Mouse (Mus musculus): Measurements from ENCODE around the gene Pcx. TPM values are rescaled to one million over a fixed set of nuclear protein-coding genes. Genes with fewer than 3 reads are reported as not detected.

The Pcx gene
- polyA plus RNA-seq (2014; fragmentation: Illumina TruSeq; extraction: RNeasy Lipid Tissue Mini Kit (QIAGEN cat#74804); ENCODE audit: low read depth, low replicate concordance) = 0.50 TPM

DNA sequence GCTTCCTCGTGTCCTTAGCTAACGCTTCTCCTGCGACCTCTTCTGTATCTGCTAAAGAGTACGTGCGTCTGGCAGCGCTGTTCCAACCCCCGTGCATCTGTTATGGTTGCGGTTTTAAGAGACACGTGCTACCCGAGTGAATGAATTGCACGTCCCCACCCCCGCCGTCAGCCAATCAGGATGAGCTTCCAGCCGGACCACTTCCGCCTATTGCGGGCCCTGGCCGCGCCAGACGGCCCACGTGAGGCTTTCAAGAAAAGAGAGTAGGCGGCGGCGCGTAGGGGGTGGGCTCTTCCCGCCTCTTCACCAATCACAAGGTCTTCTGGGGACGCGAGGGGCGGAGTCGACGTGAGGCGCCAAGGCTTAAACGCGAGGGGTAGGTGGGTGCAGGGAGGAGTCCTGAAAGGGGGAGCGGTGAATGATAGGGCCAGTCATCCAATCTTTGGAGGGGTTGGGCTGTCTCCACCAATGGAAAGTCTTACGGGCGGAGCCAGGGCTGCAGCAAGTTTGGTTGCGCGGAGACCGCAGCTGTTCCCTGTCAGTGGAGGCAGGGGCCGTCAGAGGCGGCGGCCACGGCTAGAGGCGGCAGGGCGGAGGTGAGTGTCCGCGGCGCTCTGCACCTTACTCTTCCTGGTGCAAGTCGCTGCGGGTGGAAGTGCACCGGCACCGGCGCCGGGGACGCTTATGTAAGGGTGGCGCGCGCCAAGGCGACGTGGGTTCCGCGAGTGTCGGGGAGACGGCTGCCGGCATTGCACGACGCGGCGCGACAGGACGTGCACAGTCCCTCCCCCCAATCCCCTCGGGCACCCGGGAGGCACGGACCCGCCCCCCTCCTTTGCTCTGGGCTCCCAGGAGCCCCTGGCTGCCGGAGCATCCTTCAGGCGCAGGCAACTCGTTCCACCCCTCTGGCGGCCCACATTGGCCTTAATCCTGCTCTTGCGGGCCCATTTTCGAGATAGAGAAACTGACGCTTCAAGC is at the start of gene Pcx:
Pcx (plus strand) TSS at position 487 of the 978 bp plus-strand sequence.

DNA sequence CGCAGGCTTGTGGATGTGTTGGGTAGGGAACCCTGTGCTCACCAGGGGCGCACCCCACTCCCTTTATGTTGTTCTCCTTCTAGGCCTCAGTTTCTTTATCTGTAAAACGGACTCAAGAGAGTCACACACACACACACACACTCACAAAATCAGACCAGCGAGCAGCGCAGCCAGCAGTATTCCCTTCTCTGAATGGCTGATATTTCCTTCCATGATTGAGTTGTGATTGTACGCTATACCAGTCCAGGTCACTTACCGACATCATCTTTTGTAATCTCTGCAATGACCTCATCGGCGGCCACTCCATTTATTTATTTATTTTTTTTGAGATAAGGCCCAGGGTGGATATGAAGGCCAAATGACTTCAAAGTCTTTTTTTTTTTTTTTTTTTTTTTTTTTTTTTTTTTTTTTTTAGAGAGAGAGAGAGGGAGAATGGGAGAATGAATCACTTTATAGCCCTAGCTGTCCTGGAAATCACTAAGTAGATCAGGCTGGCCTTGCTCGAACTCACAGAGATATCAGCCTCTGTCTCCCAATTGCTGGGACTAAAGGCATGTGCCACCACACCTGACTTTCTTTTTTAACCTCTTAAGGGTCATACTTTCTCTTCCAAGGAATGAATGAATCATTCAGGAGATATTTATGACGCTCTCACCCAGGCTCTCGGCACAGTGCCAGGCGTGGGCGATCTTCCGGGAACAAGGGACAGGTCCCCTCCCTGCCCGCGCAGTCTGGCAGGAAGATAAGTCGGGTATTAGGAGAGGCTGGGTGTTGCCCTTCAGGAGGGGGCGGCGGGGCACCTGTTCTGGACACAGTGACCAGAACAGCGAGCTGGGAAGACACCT is 32.7 kb upstream of the Pcx start, which contains the start of gene Syt12:
Syt12 (minus strand) TSS at position 103 of the 845 bp plus-strand sequence.

DNA sequence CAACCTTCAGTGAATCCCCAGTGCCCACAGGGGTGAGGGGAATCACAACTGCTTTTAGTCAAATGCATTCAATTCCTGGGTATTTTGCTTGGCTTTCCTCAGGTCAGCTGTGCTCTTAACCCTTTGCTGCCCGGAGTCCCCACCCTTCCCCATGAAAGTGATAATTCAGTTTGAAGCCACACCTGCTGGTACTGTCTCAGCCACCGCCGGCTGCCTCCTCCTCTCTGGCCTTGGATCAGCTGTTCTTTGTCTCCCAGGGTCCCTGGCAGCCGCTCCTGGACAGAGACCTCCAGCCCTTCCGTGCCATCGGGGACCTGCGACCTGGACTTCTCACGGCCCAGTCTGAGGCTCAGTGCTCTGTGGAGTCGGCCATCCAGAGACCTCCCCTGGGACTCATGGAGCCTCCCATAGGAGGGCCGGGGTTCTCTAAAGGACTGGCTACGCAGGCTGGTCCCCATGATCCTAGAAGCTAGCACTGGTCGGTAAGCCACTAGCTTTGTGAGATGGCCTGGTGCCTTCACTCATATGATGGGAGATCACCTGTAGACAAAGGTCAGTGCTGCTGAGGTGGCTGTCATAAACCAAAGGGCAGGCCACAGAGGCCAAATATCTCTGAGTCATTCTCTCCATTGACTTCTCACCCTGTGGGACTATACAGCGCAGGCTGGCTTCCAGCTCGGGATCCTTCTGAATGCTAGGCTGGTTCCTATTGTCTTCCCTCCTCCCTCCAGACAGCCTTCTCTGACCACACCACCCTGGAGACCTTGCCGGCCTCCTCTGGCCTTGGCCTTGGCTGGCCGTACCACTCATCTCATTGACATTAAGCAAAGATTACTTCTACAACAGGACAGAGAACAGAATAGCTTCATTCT is 12.0 kb upstream of the Pcx start, which contains the start of gene 2010003K11Rik:
2010003K11Rik (minus strand) TSS at position 522 of the 872 bp plus-strand sequence.

DNA sequence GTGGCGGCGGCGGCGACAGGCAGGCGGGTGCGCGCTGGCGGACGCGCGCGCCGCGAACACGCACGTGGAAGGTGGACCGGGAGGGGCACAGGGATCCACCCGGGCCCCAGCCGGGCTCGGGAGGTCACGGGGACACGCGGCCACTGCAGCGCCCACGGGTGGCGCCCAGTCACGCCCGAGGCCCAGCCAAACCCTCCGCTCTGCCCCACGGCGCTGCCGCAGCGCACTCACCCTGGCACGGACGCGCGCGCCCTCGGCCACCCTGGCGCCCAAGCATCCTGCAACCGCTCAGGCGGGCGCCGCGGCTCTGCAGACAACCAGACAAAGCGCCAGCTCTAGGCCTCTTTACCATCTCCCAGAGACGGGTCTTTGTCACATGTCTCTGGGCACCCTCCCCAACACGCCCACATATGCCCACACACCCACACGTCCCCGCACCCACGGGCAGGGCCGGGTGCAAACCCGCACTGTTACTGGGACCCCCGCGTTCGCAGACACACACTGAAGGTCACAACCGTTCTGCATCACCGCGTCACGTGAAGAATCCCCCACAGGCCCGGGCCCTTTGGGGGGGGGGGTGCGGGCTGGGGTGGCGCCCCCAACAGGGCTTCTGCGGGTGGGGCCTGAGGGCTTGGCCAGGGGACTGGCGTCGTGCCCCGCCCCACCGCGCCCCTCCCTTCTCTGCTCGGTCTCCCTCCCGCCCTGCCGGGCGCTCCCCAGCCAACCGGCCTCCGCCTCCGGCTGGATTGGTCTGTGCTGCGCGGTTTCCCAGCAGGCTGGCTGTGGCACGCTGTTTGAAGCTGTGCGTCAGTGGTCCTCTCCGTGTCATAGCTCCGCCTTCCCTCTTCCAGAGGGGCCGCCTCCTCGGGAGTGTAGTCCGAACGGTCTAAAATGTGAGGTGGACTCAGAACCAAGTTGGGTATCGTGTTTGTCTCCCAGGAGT is 105.2 kb downstream of the Pcx start, which contains the start of gene Lrfn4:
Lrfn4 (minus strand) TSS at position 517 of the 943 bp plus-strand sequence.

DNA sequence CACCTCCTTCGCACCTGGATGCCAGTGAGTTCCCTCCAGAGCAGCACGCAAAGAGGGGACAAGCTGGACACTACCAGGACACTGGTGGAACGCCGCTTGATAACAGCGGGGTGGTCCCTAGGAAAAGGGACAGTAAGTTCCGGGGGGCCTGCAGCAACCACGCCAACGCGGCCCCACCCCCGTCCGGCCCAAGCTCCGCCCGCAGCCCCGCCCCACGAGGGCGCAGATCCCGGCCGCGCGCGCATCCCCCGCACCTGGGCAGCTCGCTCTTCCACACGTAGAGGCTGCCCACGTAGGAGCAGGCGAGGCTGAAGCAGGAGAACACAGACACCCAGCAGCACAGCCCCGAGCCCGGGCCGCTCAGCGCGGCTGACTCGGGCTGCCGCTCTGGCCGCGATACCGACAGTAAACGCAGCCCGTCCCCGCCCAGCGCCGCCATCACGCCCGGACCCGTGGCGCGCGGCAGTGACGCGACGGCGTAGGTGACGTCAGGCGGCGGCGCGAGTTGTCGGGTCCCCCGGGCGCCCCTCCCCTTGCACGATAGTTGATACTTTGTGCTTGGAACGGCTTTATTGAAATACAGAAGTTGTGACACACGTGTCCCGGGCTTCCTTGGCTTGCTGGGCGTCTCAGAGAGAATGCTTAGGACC is 115.0 kb downstream of the Pcx start, which contains the start of gene Rce1:
Rce1 (minus strand) TSS at position 463 of the 650 bp plus-strand sequence.

Other genes starting within 250 kb of the Pcx start
- 9.6 TPM for gene Ssh3, start 241.3 kb upstream of the Pcx start, polyA plus RNA-seq (2014; fragmentation: Illumina TruSeq; extraction: RNeasy Lipid Tissue Mini Kit (QIAGEN cat#74804); ENCODE audit: low read depth, low replicate concordance)
- gene Ankrd13d, start 227.3 kb upstream of the Pcx start, polyA plus RNA-seq (2014; fragmentation: Illumina TruSeq; extraction: RNeasy Lipid Tissue Mini Kit (QIAGEN cat#74804); ENCODE audit: low read depth, low replicate concordance) = not detected
- 17.6 TPM for gene Grk2, start 204.2 kb upstream of the Pcx start, polyA plus RNA-seq (2014; fragmentation: Illumina TruSeq; extraction: RNeasy Lipid Tissue Mini Kit (QIAGEN cat#74804); ENCODE audit: low read depth, low replicate concordance)
- 81.4 TPM for gene Kdm2a, start 112.2 kb upstream of the Pcx start, polyA plus RNA-seq (2014; fragmentation: Illumina TruSeq; extraction: RNeasy Lipid Tissue Mini Kit (QIAGEN cat#74804); ENCODE audit: low read depth, low replicate concordance)
- 0.91 TPM for gene Rhod, start 71.0 kb upstream of the Pcx start, polyA plus RNA-seq (2014; fragmentation: Illumina TruSeq; extraction: RNeasy Lipid Tissue Mini Kit (QIAGEN cat#74804); ENCODE audit: low read depth, low replicate concordance)
- not detected for gene Syt12, start 33.0 kb upstream of the Pcx start, polyA plus RNA-seq (2014; fragmentation: Illumina TruSeq; extraction: RNeasy Lipid Tissue Mini Kit (QIAGEN cat#74804); ENCODE audit: low read depth, low replicate concordance)
- gene 2010003K11Rik, start 11.9 kb upstream of the Pcx start, polyA plus RNA-seq (2014; fragmentation: Illumina TruSeq; extraction: RNeasy Lipid Tissue Mini Kit (QIAGEN cat#74804); ENCODE audit: low read depth, low replicate concordance) = 7.6 TPM
- not detected for gene Lrfn4, start 105.2 kb downstream of the Pcx start, polyA plus RNA-seq (2014; fragmentation: Illumina TruSeq; extraction: RNeasy Lipid Tissue Mini Kit (QIAGEN cat#74804); ENCODE audit: low read depth, low replicate concordance)
- gene Rce1, start 115.2 kb downstream of the Pcx start, polyA plus RNA-seq (2014; fragmentation: Illumina TruSeq; extraction: RNeasy Lipid Tissue Mini Kit (QIAGEN cat#74804); ENCODE audit: low read depth, low replicate concordance) = 5.1 TPM
- not detected for gene Gm960, start 188.2 kb downstream of the Pcx start, polyA plus RNA-seq (2014; fragmentation: Illumina TruSeq; extraction: RNeasy Lipid Tissue Mini Kit (QIAGEN cat#74804); ENCODE audit: low read depth, low replicate concordance)
- 0.35 TPM for gene Sptbn2, start 200.7 kb downstream of the Pcx start, polyA plus RNA-seq (2014; fragmentation: Illumina TruSeq; extraction: RNeasy Lipid Tissue Mini Kit (QIAGEN cat#74804); ENCODE audit: low read depth, low replicate concordance)
- 9.8 TPM for gene Rbm4b, start 246.0 kb downstream of the Pcx start, polyA plus RNA-seq (2014; fragmentation: Illumina TruSeq; extraction: RNeasy Lipid Tissue Mini Kit (QIAGEN cat#74804); ENCODE audit: low read depth, low replicate concordance)